Mouse (Mus musculus): ENCODE results near the gene Cd7. TPM values are rescaled to one million over a fixed set of nuclear protein-coding genes. Genes with fewer than 3 reads are reported as not detected.
A peak's percentile ranks its signal among the peaks of the same experiment; 100 is the strongest.

Gene Cd7
- polyA plus RNA-seq, 1 experiment from 2014 or later: 1.5 TPM

GRCm38 (mm10) chr11:120989523-120989922 is 49.7 kb downstream of the Cd7 start:
- 13% methylated on average over 1 of the region's 1 CpGs for WGBS
- H3K36me3 ChIP-seq: peaks cover 10% of the 10 kb centered on the region; the same call in 1 of the 2 replicates
- H3K4me1 ChIP-seq: peaks cover 37% of the 10 kb centered on the region
- peak overlapping the region; percentile 91; the same call in 1 of the 2 replicates for H3K27ac ChIP-seq
- peak overlapping the region; percentile 100 for H3K9ac ChIP-seq
- no peaks in the 10 kb centered on the region for H3K9me3 ChIP-seq
- ATAC-seq (ENCODE audit: borderline replicate concordance, extremely low read depth, low FRiP score, low TSS enrichment): no peak
- no peaks in the 10 kb centered on the region for H3K27me3 ChIP-seq
- H3K4me3 ChIP-seq: peak overlapping the region; percentile 83
- peak overlapping the region; percentile 63 for H3K4me2 ChIP-seq

GRCm38 (mm10) chr11:120988410-120988809 is 50.8 kb downstream of the Cd7 start:
- Histone ChIP-seq H3K4me2 (peak overlapping the region; percentile 63), H3K9ac (no peak overlapping the region)

GRCm38 (mm10) chr11:120987608-120988007 is 51.6 kb downstream of the Cd7 start:
- Histone ChIP-seq H3K27me3 (no peaks in the 10 kb centered on the region), H3K9ac (no peak overlapping the region), H3K4me1 (peaks cover 37% of the 10 kb centered on the region), H3K9me3 (no peaks in the 10 kb centered on the region), H3K27ac (no peak overlapping the region), H3K4me2 (no peak overlapping the region), H3K36me3 (peaks cover 25% of the 10 kb centered on the region), H3K4me3 (no peak overlapping the region)
- WGBS: 71% methylated on average over 3 of the region's 3 CpGs
- ATAC-seq (ENCODE audit: borderline replicate concordance, extremely low read depth, low FRiP score, low TSS enrichment): no peak

More at GRCm38 (mm10) chr11:120988410-120988809, 50.8 kb downstream of the Cd7 start:
- no peak for ATAC-seq (ENCODE audit: borderline replicate concordance, extremely low read depth, low FRiP score, low TSS enrichment)
- H3K4me1 ChIP-seq: peaks cover 37% of the 10 kb centered on the region
- H3K36me3 ChIP-seq: peaks cover 17% of the 10 kb centered on the region
- WGBS: 71% methylated on average over 4 of the region's 4 CpGs
- H3K4me3 ChIP-seq: no peak overlapping the region
- no peak overlapping the region for H3K27ac ChIP-seq
- no peaks in the 10 kb centered on the region for H3K27me3 ChIP-seq
- no peaks in the 10 kb centered on the region for H3K9me3 ChIP-seq

Other genes with a start within 250 kb of the Cd7 start
- gene Dus1l, start 243.0 kb downstream of the Cd7 start, polyA plus RNA-seq (2015; fragmentation: Nextera tagmentation; extraction: Ambion mirVana): 84.3 and 90.4 TPM in 2 replicates
- gene Fasn, start 214.9 kb downstream of the Cd7 start, polyA plus RNA-seq (2015; fragmentation: Nextera tagmentation; extraction: Ambion mirVana): 49.0 and 53.2 TPM in 2 replicates
- gene Ccdc57, start 106.5 kb downstream of the Cd7 start, polyA plus RNA-seq (2015; fragmentation: Nextera tagmentation; extraction: Ambion mirVana): 6.6 and 6.8 TPM in 2 replicates
- gene Slc16a3, start 90.9 kb downstream of the Cd7 start, polyA plus RNA-seq (2015; fragmentation: Nextera tagmentation; extraction: Ambion mirVana): 67.1 and 73.0 TPM in 2 replicates
- 132 and 133 TPM in 2 replicates for gene Csnk1d, start 48.1 kb downstream of the Cd7 start, polyA plus RNA-seq (2015; fragmentation: Nextera tagmentation; extraction: Ambion mirVana)
- not detected in 2 replicates for gene Sectm1b, start 24.2 kb upstream of the Cd7 start, polyA plus RNA-seq (2015; fragmentation: Nextera tagmentation; extraction: Ambion mirVana)
- gene Sectm1a, start 41.8 kb upstream of the Cd7 start, polyA plus RNA-seq (2015; fragmentation: Nextera tagmentation; extraction: Ambion mirVana): 0.26 TPM in 1 of 2 replicates, not detected in the other
- gene Tex19.2, start 79.3 kb upstream of the Cd7 start, polyA plus RNA-seq (2015; fragmentation: Nextera tagmentation; extraction: Ambion mirVana): not detected in 2 replicates
- gene Tex19.1, start 106.7 kb upstream of the Cd7 start, polyA plus RNA-seq (2015; fragmentation: Nextera tagmentation; extraction: Ambion mirVana): 0.09 TPM in 1 of 2 replicates, not detected in the other
- 0.09 TPM in 1 of 2 replicates, not detected in the other for gene Uts2r, start 120.9 kb upstream of the Cd7 start, polyA plus RNA-seq (2015; fragmentation: Nextera tagmentation; extraction: Ambion mirVana)
- 5.9 and 8.8 TPM in 2 replicates for gene Hexdc, start 165.0 kb upstream of the Cd7 start, polyA plus RNA-seq (2015; fragmentation: Nextera tagmentation; extraction: Ambion mirVana)
- gene Ogfod3, start 165.3 kb upstream of the Cd7 start, polyA plus RNA-seq (2015; fragmentation: Nextera tagmentation; extraction: Ambion mirVana): 25.7 and 27.9 TPM in 2 replicates
- gene Cybc1, start 189.9 kb upstream of the Cd7 start, polyA plus RNA-seq (2015; fragmentation: Nextera tagmentation; extraction: Ambion mirVana): 35.2 and 35.3 TPM in 2 replicates
- gene Narf, start 197.8 kb upstream of the Cd7 start, polyA plus RNA-seq (2015; fragmentation: Nextera tagmentation; extraction: Ambion mirVana): 47.7 and 51.9 TPM in 2 replicates
- 7.8 and 8.7 TPM in 2 replicates for gene Foxk2, start 220.6 kb upstream of the Cd7 start, polyA plus RNA-seq (2015; fragmentation: Nextera tagmentation; extraction: Ambion mirVana)